Mouse (Mus musculus) stomach, postnatal 0 days (tissue): ENCODE data around the gene Sult1d1. TPM values are rescaled to one million over a fixed set of nuclear protein-coding genes. Genes with fewer than 3 reads are reported as not detected.

Experiments used
- ATAC-seq: fragments of 200-750 bp; cut with Nextera tagmentation; 2 replicates; pipeline ENCODE4 v1.8.0; 2017; ENCODE audit not compliant: low FRiP score, low TSS enrichment
- DNase-seq: peaks from one replicate; pipeline ENCODE4 v3.0.0-alpha.2; 2016; ENCODE audit warnings: low spot score
- H3K27ac ChIP-seq: fragments of 300-500 bp; sonication (generic); replicated peaks from 2 replicates; pipeline ENCODE4 v1.5.1; 2014; ENCODE audit warnings: mild to moderate bottlenecking, control low read depth
- H3K27me3 ChIP-seq: fragments of 300-500 bp; sonication (generic); 2 replicates; pipeline ENCODE4 v1.6.1; 2014; ENCODE audit warnings: low read length; ENCODE audit not compliant: control insufficient read depth, insufficient read depth
- H3K36me3 ChIP-seq: fragments of 300-500 bp; sonication (generic); 2 replicates; pipeline ENCODE4 v1.6.1; 2014; ENCODE audit warnings: low read length, mixed read lengths; ENCODE audit not compliant: control insufficient read depth, insufficient read depth
- H3K4me1 ChIP-seq: fragments of 300-500 bp; sonication (generic); replicated peaks from 2 replicates; pipeline ENCODE4 v1.6.1; 2014; ENCODE audit warnings: antibody characterized with exemption; ENCODE audit not compliant: control insufficient read depth, insufficient read depth
- H3K4me2 ChIP-seq: fragments of 300-500 bp; sonication (generic); replicated peaks from 2 replicates; pipeline ENCODE4 v1.6.1; 2014; ENCODE audit warnings: low read depth, mild to moderate bottlenecking, control low read depth, moderate library complexity
- H3K4me3 ChIP-seq: fragments of 300-500 bp; sonication (generic); 2 replicates; pipeline ENCODE4 v1.5.1; 2014; ENCODE audit warnings: low read depth, low read length, control low read depth
- H3K9ac ChIP-seq: fragments of 300-500 bp; sonication (generic); 2 replicates; pipeline ENCODE4 v1.6.1; 2014; ENCODE audit warnings: mild to moderate bottlenecking, low read length, control low read depth, mixed read lengths
- H3K9me3 ChIP-seq: fragments of 300-500 bp; sonication (generic); 2 replicates; pipeline ENCODE4 v1.6.1; 2016; ENCODE audit warnings: low read length; ENCODE audit not compliant: control insufficient read depth
- CTCF ChIP-seq: IDR thresholded peaks from 2 replicates; pipeline ENCODE4 v1.5.1; 2016; ENCODE audit warnings: antibody characterized with exemption, low read depth, mild to moderate bottlenecking, moderate library complexity
- EP300 ChIP-seq: optimal IDR thresholded peaks from 2 replicates; pipeline ENCODE3; 2016; ENCODE audit warnings: antibody characterized with exemption
- WGBS: fragments of 180-500 bp; shearing (Covaris S2); extraction: QIAGEN DNeasy Blood & Tissue Kit; methylation state at CpG from one replicate; pipeline ENCODE4 v1.1.7; 2014; 5-methylcytosine and 5-hydroxymethylcytosine counted together
- polyA plus RNA-seq: library from polyadenylated mRNA; unstranded; fragments of >200 nt; fragmentation: Nextera tagmentation; extraction: Ambion mirVana; gene quantifications from 2 replicates; pipeline ENCODE4 v1.2.1, GENCODE M21; 2015

Sult1d1 gene
- 42.1 and 44.3 TPM in 2 replicates for polyA plus RNA-seq

DNA sequence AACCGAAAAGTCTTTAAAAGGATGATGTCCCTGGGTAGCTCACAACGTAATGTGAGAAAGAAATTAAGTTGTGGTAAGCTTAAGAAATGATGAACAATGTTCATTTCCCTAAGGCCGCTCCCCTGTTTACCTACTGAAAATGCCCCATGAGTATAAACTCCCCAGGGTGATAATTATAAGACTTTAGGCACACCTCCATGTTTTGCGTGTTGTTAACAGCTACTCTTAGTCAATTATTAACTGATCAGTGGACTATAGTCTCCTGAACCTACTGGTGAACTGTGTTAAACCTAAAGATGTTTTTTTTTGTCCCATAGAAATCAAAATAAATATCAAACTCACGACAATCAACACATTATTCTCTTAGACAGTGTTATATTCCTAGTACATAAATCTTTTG is at the start of gene Sult1d1:
Gene Sult1d1, minus strand, starts transcription at position 183 of the 400 bp plus-strand sequence.
- 57% methylated on average over 5 of the region's 5 CpGs for WGBS
- ATAC-seq (peak; percentile 94), DNase-seq (no peak)
- no peak for TF ChIP-seq EP300
- no peak for TF ChIP-seq CTCF
- Histone ChIP-seq H3K4me2 (no peak within 1 kb of the TSS), H3K36me3 (no peaks in the 10 kb centered on the region), H3K27me3 (no peaks in the 10 kb centered on the region), H3K9me3 (no peaks in the 10 kb centered on the region), H3K4me3 (no peak within 1 kb of the TSS), H3K9ac (no peak within 1 kb of the TSS), H3K4me1 (no peaks in the 10 kb centered on the region), H3K27ac (no peak within 1 kb of the TSS)

DNA sequence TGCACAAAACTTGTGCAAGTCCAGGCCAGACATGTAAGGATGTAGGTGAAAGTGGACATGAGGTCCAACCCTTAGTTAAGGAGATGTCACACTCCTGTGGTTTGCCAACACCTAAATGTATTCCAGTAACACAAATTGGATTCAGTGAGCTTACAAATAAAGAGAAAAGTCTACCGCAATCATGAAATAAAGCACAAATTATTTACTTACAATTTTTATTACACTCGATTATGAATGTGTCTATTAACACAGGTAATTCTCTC is 46.2 kb upstream of the Sult1d1 start:
- WGBS, result 96% methylated on average over 2 of the region's 2 CpGs
- no peak for DNase-seq

DNA sequence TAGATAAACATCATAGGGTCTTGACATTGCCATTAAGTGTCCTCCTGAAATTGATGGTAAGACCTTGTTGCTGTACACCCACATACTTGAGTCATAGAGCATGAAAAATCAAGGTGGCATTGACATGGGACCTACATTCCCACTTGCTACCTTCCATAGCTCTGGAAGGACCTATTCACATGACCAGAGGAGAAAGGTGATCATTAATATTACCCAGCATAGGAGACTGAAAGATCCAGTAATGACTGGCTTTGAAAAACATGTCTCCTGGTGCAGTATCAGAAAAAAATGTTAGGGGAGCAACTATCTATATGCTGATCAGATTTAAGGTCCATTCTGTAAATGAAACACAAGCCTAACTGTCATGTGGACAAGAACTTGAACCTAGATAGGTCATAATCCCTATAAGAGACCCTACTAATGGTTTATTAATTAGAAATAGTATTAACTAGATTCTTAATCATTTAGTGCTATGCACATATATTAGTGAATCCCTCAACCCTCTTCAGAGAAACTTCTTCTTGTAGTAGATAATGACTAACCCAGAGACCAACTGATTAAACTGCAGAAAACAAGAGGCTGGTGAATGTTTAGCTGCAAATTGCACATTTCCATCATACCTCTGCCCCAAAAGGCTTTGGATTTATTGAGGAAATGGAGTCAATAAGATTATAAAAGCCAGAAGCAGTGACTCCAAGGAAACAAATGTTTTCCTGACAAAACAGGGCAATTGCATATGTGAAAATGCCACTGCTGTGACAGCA is 45.7 kb upstream of the Sult1d1 start:
- H3K4me3 ChIP-seq, result no peak overlapping the region
- TF ChIP-seq EP300 (no peak), CTCF (no peak)
- no peaks in the 10 kb centered on the region for H3K4me1 ChIP-seq
- no peaks in the 10 kb centered on the region for H3K9me3 ChIP-seq
- ATAC-seq (no peak), DNase-seq (no peak)
- no peak overlapping the region for H3K27ac ChIP-seq
- H3K9ac ChIP-seq, result no peak overlapping the region
- no peaks in the 10 kb centered on the region for H3K36me3 ChIP-seq
- no peak overlapping the region for H3K4me2 ChIP-seq
- no peaks in the 10 kb centered on the region for H3K27me3 ChIP-seq

More for the DNA sequence above, 46.2 kb upstream of the Sult1d1 start:
- Histone ChIP-seq H3K27ac (no peak overlapping the region), H3K27me3 (no peaks in the 10 kb centered on the region), H3K4me1 (no peaks in the 10 kb centered on the region), H3K4me2 (no peak overlapping the region), H3K9ac (no peak overlapping the region), H3K4me3 (no peak overlapping the region), H3K36me3 (no peaks in the 10 kb centered on the region), H3K9me3 (no peaks in the 10 kb centered on the region)
- no peak for ATAC-seq
- TF ChIP-seq EP300 (no peak), CTCF (no peak)

DNA sequence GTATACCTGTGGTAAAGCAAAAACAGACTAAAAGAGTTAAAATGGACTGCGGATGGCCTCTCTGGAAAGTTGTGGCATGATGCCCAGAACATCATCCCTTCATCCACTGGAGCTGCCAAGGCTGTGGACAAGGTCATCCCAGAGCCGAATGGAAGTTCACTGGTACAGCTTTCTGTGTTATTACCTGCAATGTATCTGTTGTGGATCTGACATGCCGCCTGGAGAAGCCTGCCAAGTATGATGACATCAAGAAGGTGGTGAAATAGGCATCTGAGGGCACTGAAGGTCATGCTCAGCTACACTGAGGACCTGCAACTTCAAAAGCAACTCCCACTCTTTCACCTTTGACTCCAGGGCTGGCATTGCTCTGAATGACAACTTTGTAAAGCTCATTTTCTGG is 32.2 kb upstream of the Sult1d1 start:
- no peaks in the 10 kb centered on the region for H3K9me3 ChIP-seq
- H3K27ac ChIP-seq, result no peak overlapping the region
- no peaks in the 10 kb centered on the region for H3K36me3 ChIP-seq
- H3K27me3 ChIP-seq, result no peaks in the 10 kb centered on the region
- no peak overlapping the region for H3K4me3 ChIP-seq
- no peak for TF ChIP-seq CTCF
- no peak for TF ChIP-seq EP300
- ATAC-seq, result no peak
- H3K9ac ChIP-seq, result no peak overlapping the region
- no peak overlapping the region for H3K4me2 ChIP-seq
- no peak for DNase-seq
- WGBS, result 53% methylated on average over 3 of the region's 3 CpGs
- no peaks in the 10 kb centered on the region for H3K4me1 ChIP-seq

DNA sequence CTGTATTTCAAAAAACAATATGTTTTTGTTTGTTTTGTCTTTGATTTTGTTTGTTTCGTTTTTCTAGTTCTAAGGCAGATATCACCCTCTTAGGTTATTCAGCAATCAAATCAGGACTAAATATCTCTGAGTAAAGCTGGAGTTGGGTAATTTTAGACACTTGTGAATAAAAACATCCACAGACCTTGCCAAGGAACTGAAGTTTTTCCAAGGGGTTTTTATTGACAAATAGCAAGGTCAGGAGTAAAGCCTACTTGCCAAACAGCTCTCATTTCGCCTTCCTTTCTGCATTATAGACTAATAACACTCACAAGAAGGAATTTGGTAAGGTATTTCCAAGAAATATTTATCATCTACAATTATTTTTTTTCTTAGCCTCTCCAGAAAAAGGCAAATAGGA is 29.1 kb upstream of the Sult1d1 start:
- H3K27me3 ChIP-seq, result no peaks in the 10 kb centered on the region
- ATAC-seq (no peak), DNase-seq (no peak)
- no peak overlapping the region for H3K4me3 ChIP-seq
- no peak overlapping the region for H3K4me2 ChIP-seq
- WGBS, result 59% methylated on average over 2 of the region's 2 CpGs
- no peaks in the 10 kb centered on the region for H3K4me1 ChIP-seq
- TF ChIP-seq EP300, result no peak
- no peak for TF ChIP-seq CTCF
- no peak overlapping the region for H3K27ac ChIP-seq
- H3K9me3 ChIP-seq, result no peaks in the 10 kb centered on the region
- H3K36me3 ChIP-seq, result no peaks in the 10 kb centered on the region
- H3K9ac ChIP-seq, result no peak overlapping the region

DNA sequence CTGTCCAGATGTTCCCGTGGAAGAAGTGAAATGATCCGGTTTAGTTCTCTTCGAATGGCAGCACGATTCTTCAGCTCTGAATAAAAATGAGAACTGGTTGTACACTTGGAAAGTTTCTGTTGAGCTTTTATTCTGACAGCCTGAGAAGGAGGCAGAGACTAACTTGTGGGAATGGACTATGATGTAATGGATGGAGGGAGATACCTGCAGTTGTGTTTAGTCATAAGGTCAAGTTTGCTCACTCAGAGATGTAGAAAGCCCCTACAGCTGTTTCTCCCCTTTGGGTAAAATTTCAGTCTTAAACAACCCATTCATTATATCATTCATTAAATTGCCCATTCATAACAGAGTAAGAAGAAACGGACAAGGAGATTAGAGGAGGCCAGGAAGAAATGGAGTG is 22.7 kb upstream of the Sult1d1 start, which contains the start of gene Sult1e1:
Gene Sult1e1, minus strand, starts transcription at position 101 of the 400 bp plus-strand sequence.
- Histone ChIP-seq H3K36me3 (no peaks in the 10 kb centered on the region), H3K4me1 (no peaks in the 10 kb centered on the region), H3K27me3 (no peaks in the 10 kb centered on the region), H3K27ac (no peak within 1 kb of the TSS), H3K9me3 (no peaks in the 10 kb centered on the region), H3K9ac (no peak within 1 kb of the TSS), H3K4me2 (no peak within 1 kb of the TSS), H3K4me3 (no peak within 1 kb of the TSS)
- no peak for TF ChIP-seq EP300
- TF ChIP-seq CTCF, result no peak
- DNase-seq, result no peak
- WGBS, result 62% methylated on average over 5 of the region's 5 CpGs
- ATAC-seq, result no peak
